Mouse (Mus musculus) megakaryocyte, embryonic 14.5 days (primary cell): ENCODE data around the gene Arxes2.
"Not testable (repeated sequence)": the region's sequence is repeated elsewhere in the genome, so short reads cannot be mapped to it uniquely, and the experiment has no call there.

Experiments used
- FLI1 ChIP-seq: IDR thresholded peaks from 2 replicates; pipeline ENCODE4 v1.6.1; 2012; ENCODE audit warnings: low read length, inconsistent platforms, mixed read lengths
- GATA1 ChIP-seq: IDR thresholded peaks from 3 replicates; pipeline ENCODE4 v1.6.1; 2012; ENCODE audit warnings: mixed read lengths, low read length, inconsistent platforms, borderline replicate concordance

DNA sequence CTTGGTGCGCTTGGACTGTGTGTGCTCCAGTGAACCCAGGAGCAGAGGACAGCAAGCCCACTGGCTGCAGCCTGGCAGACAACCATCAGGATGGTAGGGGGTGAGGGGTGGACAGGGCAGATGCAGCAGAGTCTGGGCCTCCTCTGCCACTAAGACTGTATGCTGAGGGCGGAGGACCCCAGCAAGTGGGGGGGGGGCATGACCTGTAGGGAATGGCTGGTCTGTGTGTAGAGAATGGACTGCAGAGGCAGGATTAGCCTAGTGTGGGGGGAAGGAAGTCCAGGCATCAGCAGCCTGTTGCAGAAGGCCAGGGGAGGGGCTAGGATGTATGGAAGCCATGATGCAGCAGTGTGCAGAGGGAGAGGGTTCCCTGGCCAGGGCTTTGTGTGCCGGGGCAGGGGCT lies 431 bp upstream of the Arxes2 start:
- TF ChIP-seq GATA1, FLI1: not testable (repeated sequence)
